Mouse (Mus musculus): ENCODE measurements around the gene Acbd6. TPM values are rescaled to one million over a fixed set of nuclear protein-coding genes. Genes with fewer than 3 reads are reported as not detected.

The Acbd6 gene
- total and polyA plus RNA-seq, 2 experiments, result 14.8 to 71.5 TPM

GRCm38 (mm10) chr1:155522493-155522892 is 35.4 kb upstream of the Acbd6 start:
- TF ChIP-seq CTCF (IDR thresholded peaks at IDR 0.05; ENCODE audit: low read depth, low read length) (no peak), POLR2A (IDR thresholded peaks at IDR 0.05; ENCODE audit: extremely low read depth, insufficient read depth, low read length) (no peak)
- Histone ChIP-seq H3K9ac (ENCODE audit: low read depth, low read length) (no peak overlapping the region), H3K4me1 (ENCODE audit: control insufficient read depth, insufficient read depth, low read length) (no peaks in the 10 kb centered on the region), H3K4me3 (ENCODE audit: insufficient read depth, low read depth, low read length) (no peak overlapping the region), H3K79me2 (ENCODE audit: control insufficient read depth, insufficient read depth, low read length) (no peaks in the 10 kb centered on the region), H3K27ac (replicated peaks; ENCODE audit: insufficient read depth, low read depth, low read length) (no peak overlapping the region), H3K27me3 (ENCODE audit: control insufficient read depth, insufficient read depth, low read length) (no peaks in the 10 kb centered on the region), H3K36me3 (ENCODE audit: control insufficient read depth, insufficient read depth, low read length) (no peaks in the 10 kb centered on the region)
- WGBS, result 85% methylated on average over 4 of the region's 4 CpGs
- no peak for DNase-seq (ENCODE audit: extremely low read depth, low read depth, low spot score)

GRCm38 (mm10) chr1:155526176-155526575 is 31.7 kb upstream of the Acbd6 start:
- 70% methylated on average over 5 of the region's 5 CpGs for WGBS
- Histone ChIP-seq H3K27ac (replicated peaks; ENCODE audit: insufficient read depth, low read depth, low read length) (no peak overlapping the region), H3K36me3 (ENCODE audit: control insufficient read depth, insufficient read depth, low read length) (no peaks in the 10 kb centered on the region), H3K79me2 (ENCODE audit: control insufficient read depth, insufficient read depth, low read length) (no peaks in the 10 kb centered on the region), H3K27me3 (ENCODE audit: control insufficient read depth, insufficient read depth, low read length) (no peaks in the 10 kb centered on the region), H3K4me1 (ENCODE audit: control insufficient read depth, insufficient read depth, low read length) (no peaks in the 10 kb centered on the region), H3K9ac (ENCODE audit: low read depth, low read length) (no peak overlapping the region), H3K4me3 (ENCODE audit: insufficient read depth, low read depth, low read length) (no peak overlapping the region)
- DNase-seq (ENCODE audit: extremely low read depth, low read depth, low spot score), result no peak
- TF ChIP-seq CTCF (IDR thresholded peaks at IDR 0.05; ENCODE audit: low read depth, low read length), result no peak
- TF ChIP-seq POLR2A (IDR thresholded peaks at IDR 0.05; ENCODE audit: extremely low read depth, insufficient read depth, low read length), result no peak

- H3K27me3 ChIP-seq (ENCODE audit: control insufficient read depth, insufficient read depth, low read length), result no peaks in the 10 kb centered on the region
- H3K4me1 ChIP-seq (ENCODE audit: control insufficient read depth, insufficient read depth, low read length), result no peaks in the 10 kb centered on the region
- H3K36me3 ChIP-seq (ENCODE audit: control insufficient read depth, insufficient read depth, low read length), result no peaks in the 10 kb centered on the region
- no peak for TF ChIP-seq POLR2A (IDR thresholded peaks at IDR 0.05; ENCODE audit: extremely low read depth, insufficient read depth, low read length)
- no peak for TF ChIP-seq CTCF (IDR thresholded peaks at IDR 0.05; ENCODE audit: low read depth, low read length)
- no peaks in the 10 kb centered on the region for H3K79me2 ChIP-seq (ENCODE audit: control insufficient read depth, insufficient read depth, low read length)
- no peak for DNase-seq (ENCODE audit: extremely low read depth, low read depth, low spot score)
- no peak overlapping the region for H3K9ac ChIP-seq (ENCODE audit: low read depth, low read length)
- WGBS, result 57% methylated on average over 12 of the region's 12 CpGs
- H3K27ac ChIP-seq (replicated peaks; ENCODE audit: insufficient read depth, low read depth, low read length), result no peak overlapping the region
- no peak overlapping the region for H3K4me3 ChIP-seq (ENCODE audit: insufficient read depth, low read depth, low read length)
These were observed 30.7 kb upstream of the Acbd6 start for GRCm38 (mm10) chr1:155527027-155527786.

GRCm38 (mm10) chr1:155527787-155528158 is 30.1 kb upstream of the Acbd6 start:
- H3K36me3 ChIP-seq (ENCODE audit: control insufficient read depth, insufficient read depth, low read length), result no peaks in the 10 kb centered on the region
- H3K79me2 ChIP-seq (ENCODE audit: control insufficient read depth, insufficient read depth, low read length), result no peaks in the 10 kb centered on the region
- H3K27me3 ChIP-seq (ENCODE audit: control insufficient read depth, insufficient read depth, low read length), result no peaks in the 10 kb centered on the region
- peaks cover 3% of the 10 kb centered on the region for H3K4me1 ChIP-seq (ENCODE audit: control insufficient read depth, insufficient read depth, low read length)
- TF ChIP-seq CTCF (IDR thresholded peaks at IDR 0.05; ENCODE audit: low read depth, low read length) (no peak), POLR2A (IDR thresholded peaks at IDR 0.05; ENCODE audit: extremely low read depth, insufficient read depth, low read length) (no peak)
- no peak overlapping the region for H3K9ac ChIP-seq (ENCODE audit: low read depth, low read length)
- no peak for DNase-seq (ENCODE audit: extremely low read depth, low read depth, low spot score)
- no peak overlapping the region for H3K4me3 ChIP-seq (ENCODE audit: insufficient read depth, low read depth, low read length)
- H3K27ac ChIP-seq (replicated peaks; ENCODE audit: insufficient read depth, low read depth, low read length), result no peak overlapping the region
- 48% methylated on average over 8 of the region's 8 CpGs for WGBS

- 56% methylated on average over 11 of the region's 11 CpGs for WGBS
- no peak for TF ChIP-seq CTCF (IDR thresholded peaks at IDR 0.05; ENCODE audit: low read depth, low read length)
- TF ChIP-seq POLR2A (IDR thresholded peaks at IDR 0.05; ENCODE audit: extremely low read depth, insufficient read depth, low read length), result no peak
- Histone ChIP-seq H3K27me3 (ENCODE audit: control insufficient read depth, insufficient read depth, low read length) (no peaks in the 10 kb centered on the region), H3K9ac (ENCODE audit: low read depth, low read length) (no peak overlapping the region), H3K4me3 (ENCODE audit: insufficient read depth, low read depth, low read length) (no peak overlapping the region), H3K4me1 (ENCODE audit: control insufficient read depth, insufficient read depth, low read length) (peaks cover 9% of the 10 kb centered on the region), H3K79me2 (ENCODE audit: control insufficient read depth, insufficient read depth, low read length) (no peaks in the 10 kb centered on the region), H3K27ac (replicated peaks; ENCODE audit: insufficient read depth, low read depth, low read length) (no peak overlapping the region), H3K36me3 (ENCODE audit: control insufficient read depth, insufficient read depth, low read length) (no peaks in the 10 kb centered on the region)
- DNase-seq (ENCODE audit: extremely low read depth, low read depth, low spot score), result no peak
These were observed 29.4 kb upstream of the Acbd6 start for GRCm38 (mm10) chr1:155528405-155529119.

Data from liver, adult 2 months (tissue).